Mouse (Mus musculus) lung, postnatal 4 days (tissue): ENCODE data around the gene Cryba4.

ENCODE experiments used
- DNase-seq, 2 experiments: peaks; one replicate each; pipeline ENCODE4 v3.0.0; 2021

Cryba4 gene

GRCm38 (mm10) chr5:112252400-112252799 is at the start of gene Cryba4:
Gene Cryba4, minus strand, starts transcription at chr5:112252518.
- DNase-seq: no peak

GRCm38 (mm10) chr5:112301694-112302093 is 49.4 kb upstream of the Cryba4 start:
- DNase-seq: no peak

DNA sequence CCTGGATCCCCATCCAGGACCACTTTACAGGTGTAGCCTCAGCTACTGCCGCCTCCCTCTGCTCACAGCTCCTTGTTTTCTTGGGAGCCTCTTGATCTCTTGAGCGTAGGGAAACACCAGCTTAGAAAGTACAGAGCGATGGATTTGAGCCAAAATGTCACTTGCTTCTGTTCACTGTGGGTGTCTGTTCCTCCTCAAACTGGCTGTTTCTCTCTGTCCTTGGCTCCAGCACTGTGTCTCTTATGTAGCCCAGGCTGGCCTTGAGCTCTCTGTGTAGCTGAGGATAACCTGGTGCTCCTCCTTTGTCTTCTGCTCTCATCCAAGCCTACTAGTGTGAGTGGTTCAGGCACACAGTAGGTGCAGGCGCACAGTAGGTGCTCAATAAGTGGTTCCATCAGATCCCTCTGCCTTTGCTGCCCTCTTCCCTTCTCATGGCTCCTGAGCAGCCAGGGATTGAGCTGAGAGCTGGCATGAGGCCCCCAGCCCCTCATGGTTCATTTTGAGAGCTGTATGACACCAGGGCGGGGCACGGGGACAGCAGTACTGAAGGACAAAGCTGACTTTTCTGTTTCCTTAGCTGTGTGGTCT is 48.5 kb upstream of the Cryba4 start:
- DNase-seq: no peak

- no peak for DNase-seq
These were observed 47.8 kb upstream of the Cryba4 start for GRCm38 (mm10) chr5:112300112-112300511.

DNA sequence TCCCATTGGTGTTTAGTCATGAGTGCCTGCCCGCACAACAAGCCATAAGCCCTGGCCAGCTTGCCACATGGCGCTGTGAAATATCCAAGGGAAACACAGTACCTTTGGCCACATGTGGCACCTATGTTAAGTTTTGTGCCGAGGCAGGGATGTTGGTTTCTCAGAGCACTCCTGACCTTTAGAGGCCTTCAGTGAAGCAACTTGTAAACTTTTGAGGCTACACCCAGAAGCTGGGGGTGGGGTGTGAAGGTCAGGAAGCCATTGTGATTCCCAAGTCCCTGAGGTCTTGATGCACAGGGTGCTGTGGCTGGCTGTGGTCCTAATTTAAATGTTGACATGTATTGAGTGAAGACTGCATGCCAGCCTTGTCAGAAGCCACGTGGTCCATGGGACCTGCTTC is 47.1 kb upstream of the Cryba4 start:
- DNase-seq: no peak

- peak; percentile 58 to 80 for DNase-seq
These were observed 46.1 kb upstream of the Cryba4 start for GRCm38 (mm10) chr5:112298226-112298988.

GRCm38 (mm10) chr5:112297257-112297656 is 44.9 kb upstream of the Cryba4 start:
- peak in 1 of 2 experiments; percentile 46 for DNase-seq

DNA sequence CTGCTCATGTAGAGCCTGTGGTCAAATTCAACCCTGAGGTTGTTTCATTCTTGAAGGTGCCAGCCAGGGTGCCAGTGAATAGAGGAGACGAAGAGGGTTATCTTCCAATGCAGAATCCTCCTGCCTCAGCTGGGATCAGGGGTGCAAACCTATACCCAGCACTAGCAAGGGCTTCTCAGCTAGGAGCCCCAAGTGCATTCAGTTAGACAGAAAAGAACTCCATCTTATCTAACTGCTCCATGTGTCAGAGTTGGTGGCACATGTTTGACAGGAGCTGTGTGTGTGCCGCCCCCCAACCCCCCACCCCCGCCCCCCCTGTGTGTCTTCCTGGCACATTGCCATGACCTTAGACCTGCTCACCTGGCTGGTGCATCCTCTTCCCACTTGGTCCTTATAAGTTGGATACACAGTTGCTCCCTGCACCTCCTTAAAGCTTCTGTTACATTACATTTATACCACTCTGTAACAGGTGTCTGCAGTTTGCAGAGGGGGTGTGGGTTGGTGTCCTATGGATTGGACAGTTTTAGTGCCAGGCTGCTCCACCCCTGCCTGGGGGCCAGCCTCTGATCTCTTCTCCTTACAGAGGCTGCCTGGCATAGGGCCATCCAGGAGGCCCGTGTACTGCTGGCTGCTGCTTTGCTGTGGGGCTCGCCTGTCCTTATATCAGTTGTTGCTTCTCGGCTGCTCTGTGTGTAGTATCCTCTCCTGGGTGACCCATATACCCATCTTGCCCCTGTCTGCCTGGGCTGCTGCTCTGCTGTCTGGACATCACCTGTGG is 44.3 kb upstream of the Cryba4 start:
- DNase-seq: no peak

GRCm38 (mm10) chr5:112295564-112295963 is 43.2 kb upstream of the Cryba4 start:
- DNase-seq: no peak

GRCm38 (mm10) chr5:112295162-112295561 is 42.8 kb upstream of the Cryba4 start:
- DNase-seq: no peak

- DNase-seq: no peak
These were observed 42.4 kb upstream of the Cryba4 start for GRCm38 (mm10) chr5:112294696-112295095.

DNA sequence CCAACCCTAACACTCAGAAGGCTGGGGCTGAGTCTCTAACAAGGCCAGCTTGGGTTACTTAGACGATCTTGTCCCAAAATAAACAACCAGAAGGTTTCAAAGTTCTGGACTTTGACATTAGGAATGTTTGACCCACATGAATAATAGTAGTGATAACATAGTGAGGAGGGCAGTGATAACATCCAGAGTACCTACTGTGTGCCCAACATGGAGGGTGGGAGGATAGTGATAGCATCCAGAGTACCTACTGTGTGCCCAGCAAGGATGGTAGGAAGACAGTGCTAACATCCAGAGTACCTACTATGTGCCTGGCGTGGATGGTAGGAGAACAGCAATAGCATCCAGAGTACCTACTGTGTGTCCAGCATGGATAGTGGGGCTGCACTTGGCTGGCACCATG is 41.5 kb upstream of the Cryba4 start:
- no peak for DNase-seq

GRCm38 (mm10) chr5:112292343-112292980 is 40.1 kb upstream of the Cryba4 start:
- no peak for DNase-seq

- DNase-seq: no peak
These were observed 39.5 kb upstream of the Cryba4 start for GRCm38 (mm10) chr5:112291866-112292265.

DNA sequence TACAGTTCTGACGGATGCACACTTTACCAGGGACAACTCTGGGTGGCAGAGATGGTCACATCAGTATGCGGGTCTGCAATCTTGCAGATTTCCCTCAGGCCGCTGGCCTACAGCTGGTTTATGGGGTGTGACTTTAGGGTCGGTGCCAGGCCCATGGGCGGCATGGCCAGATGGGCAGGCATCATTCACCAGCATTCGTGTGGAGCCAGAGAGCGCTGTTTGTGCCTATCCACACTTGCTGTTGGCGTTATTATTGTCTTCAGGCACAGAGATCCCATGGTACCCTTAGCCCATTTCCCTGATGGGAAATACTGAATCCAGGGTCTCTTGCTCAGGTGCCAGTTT is 38.2 kb upstream of the Cryba4 start:
- DNase-seq: no peak

- DNase-seq: peak in 1 of 2 experiments; percentile 64
These were observed 37.7 kb upstream of the Cryba4 start for GRCm38 (mm10) chr5:112289819-112290535.

GRCm38 (mm10) chr5:112289236-112289635 is 36.9 kb upstream of the Cryba4 start:
- DNase-seq: peak in 1 of 2 experiments; percentile 40

DNA sequence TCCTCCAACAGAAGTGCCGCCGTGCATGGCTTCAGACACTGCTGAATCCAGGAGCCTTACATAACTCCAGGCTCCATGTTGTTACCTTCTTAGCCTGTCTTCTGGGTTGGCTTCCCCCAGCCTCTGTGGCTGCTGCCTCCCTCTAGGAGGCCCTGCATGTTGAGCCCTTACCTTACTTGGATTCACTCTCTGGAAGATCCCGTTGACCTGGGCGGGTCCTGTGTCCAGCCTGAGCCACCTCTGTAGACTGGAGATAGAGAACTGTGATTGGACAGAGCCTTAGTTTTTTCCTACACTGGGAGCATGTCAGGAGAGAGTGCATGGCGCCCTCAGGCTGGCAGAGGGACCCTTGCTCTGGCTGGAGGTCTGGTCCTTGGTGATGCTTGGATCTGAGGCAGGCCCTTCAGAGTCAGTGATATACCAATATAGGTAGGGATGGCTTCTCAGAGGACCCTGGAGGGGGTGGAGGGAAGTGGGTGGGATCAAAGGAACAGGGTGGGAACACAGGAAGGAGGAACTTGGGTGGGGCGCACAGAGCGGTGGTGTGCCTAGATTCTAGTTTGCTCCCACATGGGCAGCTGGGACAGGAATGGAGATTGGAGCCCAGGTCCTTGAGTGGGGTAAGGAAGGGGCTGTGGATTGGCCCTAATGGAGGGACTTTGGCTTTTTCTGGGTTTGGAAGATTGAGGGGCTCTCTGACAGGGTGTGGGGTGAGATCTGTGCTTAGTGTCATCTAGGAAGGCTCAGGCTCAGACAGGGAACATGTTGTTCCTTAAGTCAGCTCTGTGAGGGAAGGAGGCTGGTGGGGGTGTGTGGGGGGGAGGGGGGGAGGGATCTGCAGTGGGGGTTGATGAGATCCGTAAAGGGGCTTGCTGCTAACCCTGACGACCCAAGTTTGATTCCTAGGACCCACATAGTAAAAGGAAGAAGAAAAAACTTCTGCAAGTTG is 36.1 kb upstream of the Cryba4 start:
- DNase-seq: peak; percentile 48 to 58

- no peak for DNase-seq
These were observed 35.3 kb upstream of the Cryba4 start for GRCm38 (mm10) chr5:112287652-112288051.

GRCm38 (mm10) chr5:112286984-112287641 is 34.8 kb upstream of the Cryba4 start:
- DNase-seq: no peak

DNA sequence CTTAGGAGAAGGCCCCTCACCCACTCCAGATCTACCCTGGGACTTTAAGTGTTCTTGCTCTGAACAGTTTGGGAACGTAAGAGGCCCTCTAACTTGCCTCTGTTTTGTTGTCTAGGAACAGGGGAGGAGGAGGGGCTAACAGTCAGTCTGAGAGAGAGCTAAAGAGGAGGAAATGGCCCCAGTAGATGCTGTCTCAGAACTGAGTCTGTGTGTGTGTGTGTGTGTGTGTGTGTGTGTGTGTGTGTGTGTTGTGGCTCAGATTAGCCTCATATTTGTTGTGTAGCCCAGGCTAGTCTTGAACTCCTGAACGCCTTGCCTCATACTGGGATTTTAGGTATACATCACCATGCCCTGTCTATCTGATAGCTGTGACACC is 34.3 kb upstream of the Cryba4 start:
- DNase-seq: no peak
